Mouse (Mus musculus) layer of hippocampus, adult 9-10 months (tissue): ENCODE data around the gene Fah.

ENCODE experiments used
- DNase-seq: peaks from one replicate; pipeline ENCODE4 v3.0.0; 2022; ENCODE audit warnings: low spot score

The Fah gene

GRCm38 (mm10) chr7:84606293-84606749, at the start of gene Fah:
Gene Fah (minus strand): TSS chr7:84606722.
- DNase-seq: no peak

GRCm38 (mm10) chr7:84652740-84653139, 46.2 kb upstream of the Fah start:
- no peak for DNase-seq

- no peak for DNase-seq
These were observed 45.4 kb upstream of the Fah start for GRCm38 (mm10) chr7:84651987-84652321.

GRCm38 (mm10) chr7:84651303-84651986, 44.9 kb upstream of the Fah start:
- no peak for DNase-seq

GRCm38 (mm10) chr7:84649016-84649415, 42.5 kb upstream of the Fah start:
- DNase-seq: no peak

- DNase-seq: no peak
These were observed 39.7 kb upstream of the Fah start for GRCm38 (mm10) chr7:84646256-84646655.

GRCm38 (mm10) chr7:84643270-84643998, 36.9 kb upstream of the Fah start:
- no peak for DNase-seq

GRCm38 (mm10) chr7:84642159-84642928, 35.8 kb upstream of the Fah start:
- DNase-seq: no peak

- no peak for DNase-seq
These were observed 30.4 kb upstream of the Fah start for GRCm38 (mm10) chr7:84636939-84637338.

GRCm38 (mm10) chr7:84631878-84632277, 25.4 kb upstream of the Fah start:
- DNase-seq: no peak

- no peak for DNase-seq
These were observed 17.2 kb upstream of the Fah start for GRCm38 (mm10) chr7:84623718-84624117.

- no peak for DNase-seq
These were observed 14.4 kb upstream of the Fah start for GRCm38 (mm10) chr7:84620956-84621355.

GRCm38 (mm10) chr7:84618951-84619350, 12.4 kb upstream of the Fah start:
- DNase-seq: no peak

GRCm38 (mm10) chr7:84612445-84612844, 5.9 kb upstream of the Fah start:
- DNase-seq: no peak

- DNase-seq: no peak
These were observed 5.1 kb upstream of the Fah start for GRCm38 (mm10) chr7:84611609-84612008.

- DNase-seq: peak; percentile 47
These were observed 724 bp downstream of the Fah start for GRCm38 (mm10) chr7:84605704-84606292.

- DNase-seq: no peak
These were observed 1.4 kb downstream of the Fah start for GRCm38 (mm10) chr7:84605033-84605687.

GRCm38 (mm10) chr7:84604501-84604900, 2.0 kb downstream of the Fah start:
- DNase-seq: no peak

- no peak for DNase-seq
These were observed 5.2 kb downstream of the Fah start for GRCm38 (mm10) chr7:84601331-84601730.

GRCm38 (mm10) chr7:84600631-84601030, 5.9 kb downstream of the Fah start:
- DNase-seq: no peak

- DNase-seq: no peak
These were observed 9.9 kb downstream of the Fah start for GRCm38 (mm10) chr7:84596633-84597032.

GRCm38 (mm10) chr7:84596002-84596401, 10.5 kb downstream of the Fah start:
- no peak for DNase-seq
